Mouse (Mus musculus) right cerebral cortex, postnatal 36 days (tissue): Measurements from ENCODE around the gene Zbtb48.
A peak's percentile ranks its signal among the peaks of the same experiment; 100 is the strongest.

Experiments
- DNase-seq, 2 experiments: peaks; one replicate each; pipeline ENCODE4 v3.0.0; 2022; ENCODE audit warnings: low spot score in 2 of 2, mixed read lengths in 1 of 2

Zbtb48 gene

GRCm38 (mm10) chr4:152029087-152029486 is 1.6 kb upstream of the Zbtb48 start:
- DNase-seq = no peak

GRCm38 (mm10) chr4:152028456-152028855 is 985 bp upstream of the Zbtb48 start:
- DNase-seq = no peak

GRCm38 (mm10) chr4:152026751-152027508 is 541 bp downstream of the Zbtb48 start:
- DNase-seq = no peak

- DNase-seq = no peak
Observed at GRCm38 (mm10) chr4:152024525-152024924, 2.9 kb downstream of the Zbtb48 start.

GRCm38 (mm10) chr4:152022506-152022905 is 5.0 kb downstream of the Zbtb48 start:
- no peak for DNase-seq

GRCm38 (mm10) chr4:152021568-152022097 is 5.8 kb downstream of the Zbtb48 start:
- DNase-seq = no peak

- DNase-seq = no peak
Observed at GRCm38 (mm10) chr4:152020024-152020423, 7.4 kb downstream of the Zbtb48 start.

- no peak for DNase-seq
Observed at GRCm38 (mm10) chr4:152019073-152019472, 8.4 kb downstream of the Zbtb48 start.

- DNase-seq = no peak
Observed at GRCm38 (mm10) chr4:152013036-152013813, 14.2 kb downstream of the Zbtb48 start.

- no peak for DNase-seq
Observed at GRCm38 (mm10) chr4:152012109-152012508, 15.4 kb downstream of the Zbtb48 start.

GRCm38 (mm10) chr4:152011171-152011760 is 16.2 kb downstream of the Zbtb48 start:
- no peak for DNase-seq

- DNase-seq = no peak
Observed at GRCm38 (mm10) chr4:152010707-152011134, 16.8 kb downstream of the Zbtb48 start.

- no peak for DNase-seq
Observed at GRCm38 (mm10) chr4:152010091-152010706, 17.3 kb downstream of the Zbtb48 start.

- DNase-seq = peak; percentile 76 to 82
Observed at GRCm38 (mm10) chr4:152009076-152010051, 18.1 kb downstream of the Zbtb48 start.

- DNase-seq = peak; percentile 91
Observed at GRCm38 (mm10) chr4:152008622-152009075, 18.8 kb downstream of the Zbtb48 start, which contains the start of gene Klhl21. Klhl21 (plus strand) TSS chr4:152008803.

- DNase-seq = no peak
Observed at GRCm38 (mm10) chr4:152008148-152008500, 19.3 kb downstream of the Zbtb48 start.

- DNase-seq = no peak
Observed at GRCm38 (mm10) chr4:152007481-152008147, 19.9 kb downstream of the Zbtb48 start.

GRCm38 (mm10) chr4:152006812-152007211 is 20.7 kb downstream of the Zbtb48 start:
- DNase-seq = no peak

- DNase-seq = no peak
Observed at GRCm38 (mm10) chr4:152006137-152006536, 21.3 kb downstream of the Zbtb48 start.

GRCm38 (mm10) chr4:152002063-152002462 is 25.4 kb downstream of the Zbtb48 start:
- no peak for DNase-seq
